Mouse (Mus musculus): ENCODE measurements at regions not wholly inside any gene's neighbourhood (a gene's known extent, or its start where the extent isn't known, plus 50 kb on each side); places are given as distances from the start of the nearest gene placed in this dataset.

GRCm38 (mm10) chr10:126775946-126776345 is 125.2 kb downstream of the Atp23 start:
- Histone ChIP-seq H3K4me1 (ENCODE audit: control insufficient read depth in 1 of 2, insufficient read depth in 2 of 2) (no peaks in the 10 kb centered on the region), H3K4me2 (ENCODE audit: insufficient read depth, low read depth, poor library complexity, severe bottlenecking) (no peak overlapping the region), H3K9ac (ENCODE audit: insufficient read depth, low read depth) (no peak overlapping the region), H3K79me2 (replicated peaks; ENCODE audit: control insufficient read depth, extremely low read depth, insufficient read depth, poor library complexity, severe bottlenecking) (no peaks in the 10 kb centered on the region), H3K4me3 (replicated peaks in 1 of 3; ENCODE audit: low read depth in 2 of 3, low read length in 2 of 3, poor library complexity in 1 of 3) (no peak overlapping the region), H3K9me3 (replicated peaks; ENCODE audit: low read length) (no peaks in the 10 kb centered on the region), H3K36me3 (replicated peaks in 1 of 2; ENCODE audit: control insufficient read depth in 1 of 2, insufficient read depth in 1 of 2, low read length in 1 of 2) (no peaks in the 10 kb centered on the region), H3K27me3 (replicated peaks) (peaks cover 12% of the 10 kb centered on the region), H3K27ac (ENCODE audit: insufficient read depth, low read depth) (no peak overlapping the region)
- TF ChIP-seq USF2 (conservative IDR thresholded peaks at IDR 0.05; ENCODE audit: low read depth, low read length) = no peak
- TF ChIP-seq GABPA (IDR thresholded peaks at IDR 0.05; ENCODE audit: insufficient replicate concordance, low read depth, low read length) = no peak
- no peak for TF ChIP-seq MAZ (IDR thresholded peaks at IDR 0.05; ENCODE audit: low read depth, low read length)
- no peak for TF ChIP-seq ZC3H11A (IDR thresholded peaks at IDR 0.05; ENCODE audit: low read depth, low read length)
- no peak for TF ChIP-seq MXI1 (IDR thresholded peaks at IDR 0.05; ENCODE audit: low read depth, low read length)
- TF ChIP-seq MAFK (IDR thresholded peaks at IDR 0.05; ENCODE audit: insufficient replicate concordance, low read length) = no peak
- TF ChIP-seq KAT2A (IDR thresholded peaks at IDR 0.05; ENCODE audit: insufficient replicate concordance, low read length) = no peak
- no peak for TF ChIP-seq ZNF384 (IDR thresholded peaks at IDR 0.05; ENCODE audit: low read depth, low read length)
- TF ChIP-seq JUN (IDR thresholded peaks at IDR 0.05; ENCODE audit: insufficient read depth, low read depth, low read length) = no peak
- no peak for DNase-seq (ENCODE audit: extremely low read depth)
- in situ Hi-C loops (cut with MboI; ENCODE audit: low pct_ligation_motif_present, low pct_unique_long_range_greater_than_20kb, low sequenced_read_pairs) (no loop called here), dilution Hi-C loops (cut with MboI; ENCODE audit: extremely low pct_ligation_motif_present, extremely low pct_unique_long_range_greater_than_20kb, low sequenced_read_pairs) (no loop called here)

GRCm38 (mm10) chr10:126770446-126771020 is 130.6 kb downstream of the Atp23 start:
- TF ChIP-seq ZMIZ1 (IDR thresholded peaks at IDR 0.05; ENCODE audit: low read depth, low read length) (no peak), SIN3A (IDR thresholded peaks at IDR 0.05; ENCODE audit: low read length) (no peak), UBTF (IDR thresholded peaks at IDR 0.05; ENCODE audit: low read depth, low read length) (no peak), MAZ (IDR thresholded peaks at IDR 0.05; ENCODE audit: low read depth, low read length) (no peak), ZKSCAN1 (IDR thresholded peaks at IDR 0.05; ENCODE audit: borderline replicate concordance, low read depth, low read length) (no peak), TCF12 (IDR thresholded peaks at IDR 0.05; ENCODE audit: low read depth, low read length) (no peak), MAX (IDR thresholded peaks at IDR 0.05; ENCODE audit: low read length) (no peak), RAD21 (IDR thresholded peaks at IDR 0.05; ENCODE audit: low read depth, low read length) (no peak), POLR2A (IDR thresholded peaks at IDR 0.05; ENCODE audit: low read depth, low read length) (no peak), ETS1 (conservative IDR thresholded peaks at IDR 0.05; ENCODE audit: low read depth, low read length) (no peak), NRF1 (IDR thresholded peaks at IDR 0.05; ENCODE audit: low read depth, low read length) (no peak), IRF4 (IDR thresholded peaks at IDR 0.05; ENCODE audit: low read depth, low read length) (no peak), RCOR1 (conservative IDR thresholded peaks at IDR 0.05; ENCODE audit: low read depth, low read length) (no peak), NELFE (IDR thresholded peaks at IDR 0.05; ENCODE audit: low read depth, low read length) (no peak), KAT2A (IDR thresholded peaks at IDR 0.05; ENCODE audit: insufficient replicate concordance, low read length) (no peak), SMC3 (IDR thresholded peaks at IDR 0.05; ENCODE audit: low read depth, low read length) (no peak), BHLHE40 (IDR thresholded peaks at IDR 0.05; ENCODE audit: low read depth, low read length) (no peak), PAX5 (IDR thresholded peaks at IDR 0.05; ENCODE audit: low read length) (no peak)
- H3K4me1 ChIP-seq (ENCODE audit: control insufficient read depth in 1 of 2, insufficient read depth in 2 of 2) = no peaks in the 10 kb centered on the region

More at GRCm38 (mm10) chr10:126770446-126771020, 130.6 kb downstream of the Atp23 start:
- Histone ChIP-seq H3K36me3 (replicated peaks in 1 of 2; ENCODE audit: control insufficient read depth in 1 of 2, insufficient read depth in 1 of 2, low read length in 1 of 2) (no peaks in the 10 kb centered on the region), H3K9me3 (replicated peaks; ENCODE audit: low read length) (peaks cover 9% of the 10 kb centered on the region), H3K9ac (ENCODE audit: insufficient read depth, low read depth) (no peak overlapping the region), H3K4me3 (replicated peaks in 1 of 3; ENCODE audit: low read depth in 2 of 3, low read length in 2 of 3, poor library complexity in 1 of 3) (no peak overlapping the region), H3K4me2 (ENCODE audit: insufficient read depth, low read depth, poor library complexity, severe bottlenecking) (no peak overlapping the region), H3K27me3 (replicated peaks) (peaks cover 20% of the 10 kb centered on the region), H3K79me2 (replicated peaks; ENCODE audit: control insufficient read depth, extremely low read depth, insufficient read depth, poor library complexity, severe bottlenecking) (no peaks in the 10 kb centered on the region), H3K27ac (ENCODE audit: insufficient read depth, low read depth) (no peak overlapping the region)
- DNase-seq (ENCODE audit: extremely low read depth) = no peak
- dilution Hi-C loops (cut with MboI; ENCODE audit: extremely low pct_ligation_motif_present, extremely low pct_unique_long_range_greater_than_20kb, low sequenced_read_pairs) (no loop called here), in situ Hi-C loops (cut with MboI; ENCODE audit: low pct_ligation_motif_present, low pct_unique_long_range_greater_than_20kb, low sequenced_read_pairs) (no loop called here)
